Mouse (Mus musculus) embryonic facial prominence, embryonic 15.5 days (tissue): ENCODE measurements around the gene Fyb. TPM values are rescaled to one million over a fixed set of nuclear protein-coding genes. Genes with fewer than 3 reads are reported as not detected.

Experiments used
- ATAC-seq: fragments of 200-750 bp; cut with Nextera tagmentation; 2 replicates; pipeline ENCODE4 v1.8.0; 2017; ENCODE audit warnings: low read depth, moderate TSS enrichment; ENCODE audit not compliant: insufficient number of reproducible peaks, low FRiP score, low TSS enrichment
- H3K27ac ChIP-seq: fragments of 300-500 bp; sonication (generic); replicated peaks from 2 replicates; pipeline ENCODE4 v1.5.1; 2015; ENCODE audit warnings: mild to moderate bottlenecking, inconsistent platforms
- H3K27me3 ChIP-seq: fragments of 300-500 bp; sonication (generic); 2 replicates; pipeline ENCODE4 v1.6.1; 2015; ENCODE audit warnings: inconsistent platforms
- H3K36me3 ChIP-seq: fragments of 300-500 bp; sonication (generic); 2 replicates; pipeline ENCODE4 v1.6.1; 2015; ENCODE audit warnings: mild to moderate bottlenecking, inconsistent platforms
- H3K4me1 ChIP-seq: fragments of 300-500 bp; sonication (generic); 2 replicates; pipeline ENCODE4 v1.6.1; 2015; ENCODE audit warnings: inconsistent platforms
- H3K4me2 ChIP-seq: fragments of 300-500 bp; sonication (generic); replicated peaks from 2 replicates; pipeline ENCODE4 v1.6.1; 2015; ENCODE audit warnings: mild to moderate bottlenecking, inconsistent platforms
- H3K4me3 ChIP-seq: fragments of 300-500 bp; sonication (generic); replicated peaks from 2 replicates; pipeline ENCODE4 v1.5.1; 2015; ENCODE audit warnings: mild to moderate bottlenecking, inconsistent platforms
- H3K9ac ChIP-seq: fragments of 300-500 bp; sonication (generic); 2 replicates; pipeline ENCODE4 v1.6.1; 2015; ENCODE audit warnings: inconsistent platforms
- H3K9me3 ChIP-seq: fragments of 300-500 bp; sonication (generic); replicated peaks from 2 replicates; pipeline ENCODE4 v1.6.1; 2016; ENCODE audit warnings: inconsistent platforms
- WGBS: fragments of 180-500 bp; shearing (Covaris S2); methylation state at CpG from one replicate; pipeline ENCODE4 v1.1.7; 2015; 5-methylcytosine and 5-hydroxymethylcytosine counted together
- polyA plus RNA-seq: library from polyadenylated mRNA; unstranded; fragments of >200 nt; fragmentation: Nextera tagmentation; extraction: Ambion mirVana; gene quantifications from 2 replicates; pipeline ENCODE4 v1.2.1, GENCODE M21; 2015

Gene Fyb
- polyA plus RNA-seq, 1 experiment from 2014 or later, result 12.5 TPM

- Histone ChIP-seq H3K9me3 (no peaks in the 10 kb centered on the region), H3K4me2 (no peak overlapping the region), H3K27ac (no peak overlapping the region), H3K36me3 (no peaks in the 10 kb centered on the region), H3K4me1 (peaks cover 28% of the 10 kb centered on the region), H3K4me3 (no peak overlapping the region), H3K27me3 (peaks cover 4% of the 10 kb centered on the region; the same call in 1 of the 2 replicates), H3K9ac (no peak overlapping the region)
- ATAC-seq, result no peak
- whole genome bisulfite sequencing, result 81% methylated on average over 7 of the region's 7 CpGs
Observed at GRCm38 (mm10) chr15:6711226-6711625, 188.6 kb downstream of the Fyb start.

Other genes starting within 250 kb of the Fyb start
- gene Dab2, start 223.1 kb upstream of the Fyb start, polyA plus RNA-seq, result 65.6 and 81.5 TPM in 2 replicates
- not detected in 2 replicates for gene C9, start 77.5 kb upstream of the Fyb start, polyA plus RNA-seq
- gene Rictor, start 185.5 kb downstream of the Fyb start, polyA plus RNA-seq, result 36.8 and 38.9 TPM in 2 replicates